Comparison of ENCODE assay signal across 18 mouse cellular contexts in genomic region chr7:133232889-133233441, GRCm38 (mm10).
"Had no signal": no experiment of that assay in that cellular context is flagged by ENCODE, and none has a peak within 500 bp of the region (broad histone marks: within the 10 kb centered on the region; RNA-seq: fewer than 3 reads in every experiment).

No protein-coding gene starts in this region.

- H3K9me3 ChIP-seq: limb, embryonic 12.5 days; liver, embryonic 13.5 days; lung, embryonic 15.5 days; megakaryocyte, embryonic 14.5 days; midbrain, embryonic 15.5 days; stomach, embryonic 15.5 days had no signal

- H3K4me1 ChIP-seq: limb, embryonic 12.5 days; liver, embryonic 13.5 days; lung, embryonic 15.5 days; megakaryocyte, embryonic 14.5 days; midbrain, embryonic 15.5 days; stomach, embryonic 15.5 days had no signal

- H3K4me2 ChIP-seq: limb, embryonic 12.5 days; liver, embryonic 13.5 days; lung, embryonic 15.5 days; midbrain, embryonic 11.5 days; midbrain, embryonic 15.5 days; stomach, embryonic 15.5 days had no signal

- H3K9ac ChIP-seq: limb, embryonic 12.5 days; liver, embryonic 13.5 days; liver, postnatal 0 days; lung, embryonic 15.5 days; midbrain, embryonic 15.5 days; stomach, embryonic 15.5 days had no signal

- DNase-seq: kidney, adult 9 months; kidney, postnatal 36 days; layer of hippocampus, adult 9-11 months; layer of hippocampus, postnatal 36 days; liver; liver, embryonic 13.5 days; liver, postnatal 0 days; lung, postnatal 14 days; right cerebral cortex, postnatal 14 days; thymus, postnatal 36 days had no signal

- H3K36me3 ChIP-seq: limb, embryonic 12.5 days; liver, embryonic 13.5 days; lung, embryonic 15.5 days; midbrain, embryonic 15.5 days; stomach, embryonic 15.5 days had no signal

- H3K27me3 ChIP-seq: limb, embryonic 12.5 days; liver, embryonic 13.5 days; lung, embryonic 15.5 days; midbrain, embryonic 15.5 days; stomach, embryonic 15.5 days had no signal

- ATAC-seq: liver, postnatal 0 days; midbrain, embryonic 15.5 days had no signal

- H3K27ac ChIP-seq: kidney, postnatal 0 days; limb, embryonic 12.5 days; liver, embryonic 13.5 days; lung, embryonic 15.5 days; macrophage; midbrain, embryonic 15.5 days; stomach, embryonic 15.5 days had no signal

- H3K4me3 ChIP-seq: limb, embryonic 12.5 days; liver, embryonic 13.5 days; lung, embryonic 15.5 days; megakaryocyte, embryonic 14.5 days; midbrain, embryonic 15.5 days; stomach, embryonic 15.5 days had no signal
